Mouse (Mus musculus) heart, postnatal 14 days (tissue): ENCODE measurements around the gene Plekhj1. TPM values are rescaled to one million over a fixed set of nuclear protein-coding genes. Genes with fewer than 3 reads are reported as not detected.
A peak's percentile ranks its signal among the peaks of the same experiment; 100 is the strongest.

Experiments
- DNase-seq, 2 experiments: peaks; one replicate each; pipeline ENCODE4 v3.0.0; 2021 to 2022
- intact Hi-C: fragments of 180-260 bp; cut with DNase I; formaldehyde crosslinking; loops from one replicate; pipeline ENCODE4 v1.15.1; 2025
- microRNA-seq, 2 experiments: library from miRNA; unstranded; fragments of <30 nt; microRNA quantifications; one replicate each; pipeline ENCODE4 v1.2.0; 2021 to 2022
- total RNA-seq, 2 experiments: library from RNA; stranded (reverse); gene quantifications; 2 replicates each; pipeline ENCODE4 v1.2.3; 2021

Gene Plekhj1
- total RNA-seq, 2 experiments from 2014 or later: 35.7 to 36.3 TPM

DNA sequence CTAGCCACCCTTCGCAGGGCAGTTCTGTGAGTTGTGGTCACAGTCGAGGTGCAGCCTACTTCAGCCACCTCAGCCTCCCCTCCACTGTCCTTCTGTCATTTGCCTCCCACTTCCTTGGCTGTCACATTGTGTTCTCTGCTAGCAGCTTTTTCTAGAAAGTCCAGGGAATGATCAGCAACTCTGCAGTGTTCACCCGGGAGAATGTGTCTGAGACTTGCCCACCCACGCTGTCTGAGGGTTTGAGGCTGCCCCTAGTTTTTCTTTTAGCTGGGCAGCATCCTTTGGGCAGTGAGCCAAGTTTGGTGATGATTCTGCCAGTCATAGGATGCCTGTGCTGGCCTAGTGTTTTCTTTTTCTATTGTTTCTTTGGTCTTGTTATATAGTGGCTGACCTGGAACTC, 41.5 kb downstream of the Plekhj1 start:
- no peak for DNase-seq
- intact Hi-C loops: no loop called here

- intact Hi-C loops: no loop called here
- no peak for DNase-seq
Measured at GRCm38 (mm10) chr10:80756509-80756908, 41.9 kb downstream of the Plekhj1 start.

- intact Hi-C loops: no loop called here
- peak in 1 of 2 experiments; percentile 24 for DNase-seq
Measured at GRCm38 (mm10) chr10:80756099-80756498, 42.3 kb downstream of the Plekhj1 start.

DNA sequence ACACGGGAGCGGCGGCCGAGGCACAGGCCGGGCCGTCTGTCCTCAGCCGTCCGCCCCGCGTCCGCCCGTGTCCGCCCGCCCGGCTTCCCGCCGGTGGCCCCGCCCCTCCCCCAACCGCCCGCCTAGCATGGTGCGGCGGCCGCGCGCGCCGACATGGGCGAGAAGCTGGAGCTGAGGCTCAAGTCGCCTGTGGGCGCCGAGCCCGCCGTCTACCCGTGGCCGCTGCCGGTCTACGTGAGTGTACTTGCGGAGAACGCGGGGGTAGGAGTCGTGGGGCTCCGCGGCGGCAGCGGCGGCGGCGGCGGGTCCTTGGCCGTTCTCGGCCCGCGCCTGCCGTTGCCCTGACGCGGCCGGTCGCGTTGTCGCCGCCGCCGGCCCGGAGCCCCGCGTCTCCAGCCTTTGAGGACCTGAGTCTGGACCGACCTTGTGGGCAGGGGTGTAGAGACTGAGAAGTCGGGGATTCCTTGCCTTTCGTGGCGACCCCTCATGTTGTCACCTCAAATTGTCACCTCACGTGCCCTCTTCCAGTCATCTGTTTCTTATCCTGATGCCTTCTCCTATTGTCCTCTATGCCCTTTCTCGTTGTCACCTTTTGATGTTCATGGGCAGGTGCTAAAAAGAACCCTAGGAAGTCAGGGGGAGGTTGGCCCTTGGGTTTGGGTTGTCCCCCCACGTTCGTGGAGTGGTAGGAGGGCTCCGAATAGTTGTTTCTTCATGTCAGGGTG, 43.0 kb downstream of the Plekhj1 start:
- intact Hi-C loops: no loop called here
- DNase-seq: no peak

DNA sequence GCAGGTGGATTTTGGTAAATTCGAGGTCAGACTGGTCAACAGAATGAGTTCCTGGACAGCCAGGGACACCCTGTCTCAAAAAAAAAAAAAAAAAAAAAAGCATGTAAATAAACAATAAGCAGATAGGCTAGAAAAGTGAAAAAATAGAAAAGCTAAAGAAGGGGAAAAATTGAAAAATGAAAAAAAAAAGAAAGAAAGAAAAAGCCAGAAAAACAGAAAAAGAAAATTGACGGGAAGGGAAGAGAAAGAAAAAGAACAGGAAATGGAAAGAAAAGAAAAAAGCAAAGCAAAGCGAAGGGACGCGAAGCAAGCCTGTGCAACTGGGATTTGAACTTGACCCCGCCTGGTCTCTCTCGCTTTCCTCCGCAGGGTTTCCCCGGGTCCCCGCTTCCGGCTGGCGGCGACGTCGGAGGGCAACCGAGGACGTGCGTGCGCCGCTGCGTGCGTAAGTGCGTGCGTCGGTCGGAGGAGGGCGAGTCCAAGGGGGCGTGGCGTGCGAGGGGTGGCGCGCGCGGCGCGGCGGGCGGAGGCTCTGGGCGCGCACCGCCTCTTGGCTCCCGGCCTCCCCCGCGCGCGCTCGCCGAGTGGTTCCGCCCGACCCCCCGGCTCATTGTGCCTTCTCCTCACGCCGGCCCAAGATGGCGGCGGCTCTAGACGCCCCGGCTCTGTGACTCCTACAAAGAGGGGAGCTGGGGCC, 43.7 kb downstream of the Plekhj1 start, which contains the start of gene Dot1l:
Dot1l (plus strand) TSS at position 613 of the 697 bp plus-strand sequence.
- peak; percentile 99 to 100 for DNase-seq
- intact Hi-C loops: no loop called here

DNA sequence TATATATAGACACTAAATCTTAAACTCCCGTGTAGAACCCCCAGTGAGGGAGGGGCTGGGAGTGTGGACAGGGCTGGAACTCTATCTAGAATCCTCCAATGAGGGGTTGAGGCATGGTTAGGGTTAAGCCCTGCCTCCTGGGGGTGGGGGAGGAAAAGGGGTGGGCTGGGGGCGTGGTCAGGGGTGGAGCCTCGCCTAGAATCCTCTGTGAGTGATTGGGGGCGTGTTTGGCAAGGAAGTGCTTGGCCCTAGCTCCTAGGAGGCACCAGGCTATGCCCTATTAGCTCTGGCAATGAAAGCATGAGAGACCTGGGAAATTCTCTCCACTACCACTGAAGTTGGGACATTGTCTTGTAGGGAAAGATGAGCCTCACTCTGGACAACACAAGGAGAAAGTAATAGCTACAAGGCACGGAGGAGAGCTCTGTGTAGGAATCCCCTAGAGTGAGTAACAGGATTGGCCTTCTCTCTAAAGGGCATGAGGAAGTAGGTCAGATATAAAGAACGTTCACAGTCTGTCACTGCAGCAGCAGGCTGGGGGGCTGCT, 46.3 kb downstream of the Plekhj1 start:
- peak; percentile 80 to 90 for DNase-seq
- intact Hi-C loops: no loop called here

- peak; percentile 72 to 79 for DNase-seq
- intact Hi-C loops: no loop called here
Measured at GRCm38 (mm10) chr10:80751188-80751832, 47.1 kb downstream of the Plekhj1 start.

DNA sequence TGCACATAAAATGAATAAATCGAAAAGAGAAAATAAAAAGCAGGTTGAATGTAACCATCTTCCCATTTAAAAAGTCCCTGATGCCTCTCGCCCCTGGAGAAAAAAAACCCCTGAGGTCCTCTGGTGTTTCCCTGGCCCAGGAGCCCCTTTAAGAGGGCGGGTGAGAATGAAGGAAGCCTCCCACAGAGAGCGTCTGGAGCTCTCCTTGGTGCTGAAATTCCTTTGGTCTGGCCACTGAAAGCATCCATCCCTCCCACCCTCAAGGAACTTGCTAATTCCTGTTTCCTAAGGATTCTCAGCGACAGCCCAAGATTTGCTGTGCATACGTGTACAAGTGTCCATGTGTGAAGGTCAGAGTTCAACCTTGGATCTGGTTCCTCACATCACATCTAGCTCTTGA, 49.8 kb downstream of the Plekhj1 start:
- peak; percentile 75 to 83 for DNase-seq
- intact Hi-C loops: loop anchor here (1.0 to 2.0 kb wide), 2 partner anchors 26 to 128 kb away; no protein-coding TSS in a partner anchor

GRCm38 (mm10) chr10:80747410-80747809, 51.0 kb downstream of the Plekhj1 start:
- peak; percentile 85 to 88 for DNase-seq
- intact Hi-C loops: no loop called here

Small RNAs within 50 kb of the gene (microRNA-seq; reads per million reads assigned to microRNA genes)
- gene Mir1982: 3.2 to 5.9 reads per million in 2 experiments

Other genes with a start within 250 kb of the Plekhj1 start
- gene Rexo1, start 237.1 kb downstream of the Plekhj1 start, total RNA-seq: 10 to 100 TPM; 14.2 to 18.1 TPM
- gene Klf16, start 221.3 kb downstream of the Plekhj1 start, total RNA-seq: 1 to 10 TPM; 4.5 to 4.7 TPM
- 10 to 100 TPM; 73.0 to 75.1 TPM for gene Abhd17a, start 208.3 kb downstream of the Plekhj1 start, total RNA-seq
- 10 to 100 TPM; 19.8 to 23.5 TPM for gene Scamp4, start 195.8 kb downstream of the Plekhj1 start, total RNA-seq
- 1 to 10 TPM; 1.6 to 1.8 TPM for gene Adat3, start 195.7 kb downstream of the Plekhj1 start, total RNA-seq
- gene Gm49322, start 192.6 kb downstream of the Plekhj1 start, total RNA-seq: under 1 TPM; 0.55 to 0.71 TPM
- 100 to 1,000 TPM; 123 to 131 TPM for gene Csnk1g2, start 175.8 kb downstream of the Plekhj1 start, total RNA-seq
- 10 to 100 TPM; 40.6 to 41.9 TPM for gene Btbd2, start 141.6 kb downstream of the Plekhj1 start, total RNA-seq
- 100 to 1,000 TPM; 166 to 169 TPM for gene Mknk2, start 120.5 kb downstream of the Plekhj1 start, total RNA-seq
- gene Mob3a, start 96.6 kb downstream of the Plekhj1 start, total RNA-seq: 10 to 100 TPM in 1 of 2 experiments, 1 to 10 TPM in 1; 7.0 to 11.4 TPM
- gene Izumo4, start 96.4 kb downstream of the Plekhj1 start, total RNA-seq: 1 to 10 TPM; 4.5 to 4.9 TPM
- 10 to 100 TPM; 44.6 to 47.8 TPM for gene Ap3d1, start 56.4 kb downstream of the Plekhj1 start, total RNA-seq
- gene Dot1l, start 43.4 kb downstream of the Plekhj1 start, total RNA-seq: 10 to 100 TPM; 55.1 to 56.3 TPM
- 10 to 100 TPM; 27.0 to 31.6 TPM for gene Sf3a2, start 428 bp downstream of the Plekhj1 start, total RNA-seq
- under 1 TPM; 0.56 to 0.65 TPM for gene Amh, start 6.6 kb upstream of the Plekhj1 start, total RNA-seq
- gene Jsrp1, start 14.9 kb upstream of the Plekhj1 start, total RNA-seq: not detected
- 100 to 1,000 TPM; 893 to 962 TPM for gene Oaz1, start 28.0 kb upstream of the Plekhj1 start, total RNA-seq
- gene Lingo3, start 45.4 kb upstream of the Plekhj1 start, total RNA-seq: 1 to 10 TPM; 4.2 to 5.7 TPM
- gene Lsm7, start 56.6 kb upstream of the Plekhj1 start, total RNA-seq: 10 to 100 TPM; 21.3 to 28.3 TPM
- gene Sppl2b, start 56.6 kb upstream of the Plekhj1 start, total RNA-seq: 10 to 100 TPM; 26.6 to 28.5 TPM
- gene Tmprss9, start 73.2 kb upstream of the Plekhj1 start, total RNA-seq: not detected
- gene Timm13, start 102.3 kb upstream of the Plekhj1 start, total RNA-seq: 100 to 1,000 TPM; 145 to 161 TPM
- gene Lmnb2, start 119.6 kb upstream of the Plekhj1 start, total RNA-seq: 1 to 10 TPM; 5.1 to 7.0 TPM
- gene Gadd45b, start 131.4 kb upstream of the Plekhj1 start, total RNA-seq: 10 to 100 TPM; 13.6 to 17.2 TPM
- gene Gng7, start 216.3 kb upstream of the Plekhj1 start, total RNA-seq: under 1 TPM; 0.27 to 0.31 TPM
- under 1 TPM in 1 of 2 experiments, not detected in 1; 0.10 TPM for gene Diras1, start 227.0 kb upstream of the Plekhj1 start, total RNA-seq
- gene Slc39a3, start 238.8 kb upstream of the Plekhj1 start, total RNA-seq: 10 to 100 TPM; 13.6 to 14.8 TPM